Mouse (Mus musculus) stomach, postnatal 0 days (tissue): ENCODE results near the gene Uqcrc1.

Experiments used
- CTCF ChIP-seq: IDR thresholded peaks from 2 replicates; pipeline ENCODE4 v1.5.1; 2016; ENCODE audit warnings: antibody characterized with exemption, low read depth, mild to moderate bottlenecking, moderate library complexity
- EP300 ChIP-seq: optimal IDR thresholded peaks from 2 replicates; pipeline ENCODE3; 2016; ENCODE audit warnings: antibody characterized with exemption

- TF ChIP-seq CTCF: no peak
- no peak for TF ChIP-seq EP300
Measured at GRCm38 (mm10) chr9:108992085-108992469, 55.6 kb downstream of the Uqcrc1 start.
